Mouse (Mus musculus) colon, adult 2 months (tissue): ENCODE results near the gene Nedd9. TPM values are rescaled to one million over a fixed set of nuclear protein-coding genes. Genes with fewer than 3 reads are reported as not detected.

ENCODE experiments used
- polyA plus RNA-seq: library from polyadenylated mRNA; depleted of rRNA; stranded (reverse); fragments of >200 nt; gene quantifications from 2 replicates; pipeline ENCODE4 v1.2.3, GENCODE M21; 2012; rRNA removed

Gene Nedd9
- 34.7 and 40.6 TPM in 2 replicates for polyA plus RNA-seq

GRCm38 (mm10) chr13:41486606-41487408 is at the start of gene Nedd9:
TSS of gene Nedd9 (minus strand) at chr13:41487362.

GRCm38 (mm10) chr13:41273927-41274650 is 213.1 kb downstream of the Nedd9 start, which contains the start of gene Gm17364:
TSS of gene Gm17364 (minus strand) at chr13:41273977.

Other genes starting within 250 kb of the Nedd9 start
- gene Smim13, start 237.5 kb downstream of the Nedd9 start, polyA plus RNA-seq: 3.7 TPM in 2 replicates
- not detected in 2 replicates for gene Gm17364, start 213.4 kb downstream of the Nedd9 start, polyA plus RNA-seq
- gene Tmem170b, start 118.5 kb upstream of the Nedd9 start, polyA plus RNA-seq: 7.1 and 10.8 TPM in 2 replicates